Mouse (Mus musculus) limb, embryonic 12.5 days (tissue): ENCODE data around the gene Gadl1. TPM values are rescaled to one million over a fixed set of nuclear protein-coding genes. Genes with fewer than 3 reads are reported as not detected.

Experiments
- ATAC-seq: fragments of 200-750 bp; cut with Nextera tagmentation; 2 replicates; pipeline ENCODE4 v1.8.0; 2017; ENCODE audit warnings: low read depth, moderate TSS enrichment; ENCODE audit not compliant: insufficient number of reproducible peaks, insufficient read depth, low FRiP score, low TSS enrichment
- H3K27ac ChIP-seq: fragments of 300-500 bp; sonication (generic); 2 replicates; pipeline ENCODE4 v1.5.1; 2016; ENCODE audit warnings: mild to moderate bottlenecking, moderate library complexity
- H3K27me3 ChIP-seq: fragments of 300-500 bp; sonication (generic); 2 replicates; pipeline ENCODE4 v1.6.1; 2016; ENCODE audit warnings: mild to moderate bottlenecking, moderate library complexity
- H3K36me3 ChIP-seq: fragments of 300-500 bp; sonication (generic); 2 replicates; pipeline ENCODE4 v1.6.1; 2016; ENCODE audit warnings: mild to moderate bottlenecking, moderate library complexity
- H3K4me1 ChIP-seq: fragments of 300-500 bp; sonication (generic); replicated peaks from 2 replicates; pipeline ENCODE4 v1.6.1; 2016
- H3K4me2 ChIP-seq: fragments of 300-500 bp; sonication (generic); 2 replicates; pipeline ENCODE4 v1.6.1; 2016; ENCODE audit warnings: mild to moderate bottlenecking, moderate library complexity
- H3K4me3 ChIP-seq: fragments of 300-500 bp; sonication (generic); replicated peaks from 2 replicates; pipeline ENCODE4 v1.5.1; 2016; ENCODE audit warnings: mild to moderate bottlenecking
- H3K9ac ChIP-seq: fragments of 300-500 bp; sonication (generic); replicated peaks from 2 replicates; pipeline ENCODE4 v1.6.1; 2016; ENCODE audit warnings: mild to moderate bottlenecking, moderate library complexity
- H3K9me3 ChIP-seq: fragments of 300-500 bp; sonication (generic); 2 replicates; pipeline ENCODE4 v1.6.1; 2016; ENCODE audit warnings: mild to moderate bottlenecking, moderate library complexity
- WGBS: fragments of 180-500 bp; shearing (Covaris S2); methylation state at CpG from one replicate; pipeline ENCODE4 v1.1.7; 2016; 5-methylcytosine and 5-hydroxymethylcytosine counted together
- polyA plus RNA-seq: library from polyadenylated mRNA; unstranded; fragments of >200 nt; fragmentation: Nextera tagmentation; extraction: Ambion mirVana; gene quantifications from 2 replicates; pipeline ENCODE4 v1.2.1, GENCODE M21; 2016

The Gadl1 gene
- polyA plus RNA-seq, 1 experiment from 2014 or later, result 0.40 TPM

GRCm38 (mm10) chr9:116104770-116105169 lies 195.5 kb downstream of the Gadl1 start:
- Histone ChIP-seq H3K9ac (no peak overlapping the region), H3K36me3 (peaks cover 92% of the 10 kb centered on the region), H3K9me3 (no peaks in the 10 kb centered on the region), H3K4me3 (no peak overlapping the region), H3K27ac (no peak overlapping the region), H3K4me1 (peaks cover 10% of the 10 kb centered on the region), H3K27me3 (no peaks in the 10 kb centered on the region), H3K4me2 (no peak overlapping the region)
- no peak for ATAC-seq
- WGBS, result 92% methylated on average over 17 of the region's 17 CpGs

DNA sequence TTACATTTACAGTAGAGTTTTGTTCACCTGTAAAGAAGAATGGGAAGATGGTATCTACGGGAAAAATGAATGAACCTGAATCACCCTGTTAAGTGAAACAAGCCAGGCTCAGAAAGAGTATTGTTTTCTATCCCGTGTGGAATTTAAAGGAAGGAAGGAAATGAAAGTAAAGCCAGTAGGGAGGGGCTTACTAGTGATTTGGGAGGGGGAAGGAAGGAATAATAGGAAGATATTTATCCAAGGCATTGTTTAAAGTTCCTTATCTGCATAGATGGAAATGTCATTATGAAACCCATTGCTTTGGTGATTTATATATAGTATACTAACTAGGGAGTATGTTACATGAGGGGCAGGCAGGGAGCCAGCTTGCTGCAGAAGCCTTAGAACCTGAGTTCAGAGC lies 199.5 kb downstream of the Gadl1 start:
- no peaks in the 10 kb centered on the region for H3K9me3 ChIP-seq
- H3K4me1 ChIP-seq, result 0 out of 2 replicates have a peak, but pooled peaks cover 2% of the 10 kb centered on the region
- no peaks in the 10 kb centered on the region for H3K27me3 ChIP-seq
- peaks cover 72% of the 10 kb centered on the region for H3K36me3 ChIP-seq
- WGBS, result 84% methylated on average over 2 of the region's 2 CpGs
- H3K4me3 ChIP-seq, result no peak overlapping the region
- no peak overlapping the region for H3K9ac ChIP-seq
- no peak for ATAC-seq
- H3K4me2 ChIP-seq, result no peak overlapping the region
- no peak overlapping the region for H3K27ac ChIP-seq

- WGBS, result 89% methylated on average over 9 of the region's 9 CpGs
- Histone ChIP-seq H3K36me3 (peaks cover 48% of the 10 kb centered on the region), H3K4me2 (no peak overlapping the region), H3K27ac (no peak overlapping the region), H3K9me3 (no peaks in the 10 kb centered on the region), H3K9ac (no peak overlapping the region), H3K27me3 (no peaks in the 10 kb centered on the region), H3K4me3 (no peak overlapping the region), H3K4me1 (peaks cover 18% of the 10 kb centered on the region)
- ATAC-seq, result no peak
Observed at GRCm38 (mm10) chr9:116111149-116111970, 202.1 kb downstream of the Gadl1 start.

DNA sequence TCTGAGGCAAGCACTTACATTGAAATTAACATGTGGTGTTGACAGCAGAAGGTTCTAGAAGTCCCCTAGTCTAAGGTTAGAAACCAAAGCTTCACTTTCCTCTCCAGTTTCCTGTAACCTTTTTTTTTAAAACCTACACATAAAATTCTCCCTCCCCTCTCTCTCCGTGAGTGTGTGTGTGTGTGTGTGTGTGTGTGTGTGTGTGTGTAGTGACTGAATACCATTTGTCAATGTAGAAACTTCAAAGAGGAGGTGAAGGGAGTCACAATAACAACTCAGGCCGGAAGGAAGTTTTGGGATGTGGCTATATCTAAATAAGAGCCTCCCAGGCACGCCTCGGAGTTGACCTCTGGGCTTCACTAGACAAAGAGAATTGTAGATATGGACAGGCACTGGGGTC lies 205.1 kb downstream of the Gadl1 start:
- Histone ChIP-seq H3K9ac (no peak overlapping the region), H3K27me3 (no peaks in the 10 kb centered on the region), H3K4me1 (peaks cover 28% of the 10 kb centered on the region), H3K27ac (no peak overlapping the region), H3K4me3 (no peak overlapping the region), H3K4me2 (no peak overlapping the region), H3K36me3 (peaks cover 43% of the 10 kb centered on the region), H3K9me3 (no peaks in the 10 kb centered on the region)
- WGBS, result 58% methylated on average over 4 of the region's 4 CpGs
- no peak for ATAC-seq

- no peak overlapping the region; the same call in 1 of the 2 replicates for H3K27ac ChIP-seq
- H3K27me3 ChIP-seq, result no peaks in the 10 kb centered on the region
- H3K9ac ChIP-seq, result no peak overlapping the region
- peaks cover 28% of the 10 kb centered on the region for H3K4me1 ChIP-seq
- no peak overlapping the region for H3K4me2 ChIP-seq
- peaks cover 40% of the 10 kb centered on the region for H3K36me3 ChIP-seq
- H3K4me3 ChIP-seq, result no peak overlapping the region
- 95% methylated on average over 7 of the region's 7 CpGs for WGBS
- ATAC-seq, result no peak
- no peaks in the 10 kb centered on the region for H3K9me3 ChIP-seq
Observed at GRCm38 (mm10) chr9:116115875-116116274, 206.6 kb downstream of the Gadl1 start.

DNA sequence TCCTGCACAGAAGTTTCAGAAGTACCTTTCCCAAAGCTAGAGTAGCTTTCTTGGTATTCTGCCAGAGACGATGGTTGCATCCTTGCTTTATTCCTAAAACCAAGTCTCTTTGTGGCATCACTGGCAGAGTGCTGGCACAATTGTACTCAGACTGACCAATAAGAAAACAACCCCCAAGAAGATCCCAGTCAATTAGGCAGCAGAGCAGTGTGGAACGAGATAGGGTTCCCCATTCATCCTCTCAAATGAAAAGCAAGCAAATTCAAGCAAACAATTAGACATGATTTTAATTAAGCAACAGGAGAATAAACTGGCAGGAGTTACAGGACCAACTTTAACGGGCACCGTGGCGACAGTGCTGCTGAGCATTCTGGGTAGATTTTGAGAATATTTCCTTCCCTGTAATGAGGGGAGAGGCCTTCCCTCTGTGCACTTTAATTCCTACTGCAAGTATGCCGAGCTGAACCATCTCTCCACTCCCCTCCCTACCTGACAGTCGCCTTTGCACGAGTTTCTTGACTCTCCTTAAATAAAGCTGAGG lies 209.1 kb downstream of the Gadl1 start:
- H3K27me3 ChIP-seq, result no peaks in the 10 kb centered on the region
- 62% methylated on average over 8 of the region's 8 CpGs for WGBS
- peaks cover 44% of the 10 kb centered on the region for H3K4me1 ChIP-seq
- H3K4me2 ChIP-seq, result no peak overlapping the region
- no peak overlapping the region for H3K4me3 ChIP-seq
- peaks cover 50% of the 10 kb centered on the region for H3K36me3 ChIP-seq
- H3K27ac ChIP-seq, result no peak overlapping the region
- ATAC-seq, result no peak
- no peak overlapping the region for H3K9ac ChIP-seq
- no peaks in the 10 kb centered on the region for H3K9me3 ChIP-seq

GRCm38 (mm10) chr9:116119990-116120389 lies 210.7 kb downstream of the Gadl1 start:
- no peak for ATAC-seq
- Histone ChIP-seq H3K4me3 (no peak overlapping the region), H3K9me3 (no peaks in the 10 kb centered on the region), H3K4me1 (peaks cover 38% of the 10 kb centered on the region), H3K27me3 (no peaks in the 10 kb centered on the region), H3K4me2 (no peak overlapping the region), H3K36me3 (peaks cover 62% of the 10 kb centered on the region), H3K27ac (no peak overlapping the region), H3K9ac (no peak overlapping the region)
- WGBS, result 83% methylated on average over 7 of the region's 7 CpGs

DNA sequence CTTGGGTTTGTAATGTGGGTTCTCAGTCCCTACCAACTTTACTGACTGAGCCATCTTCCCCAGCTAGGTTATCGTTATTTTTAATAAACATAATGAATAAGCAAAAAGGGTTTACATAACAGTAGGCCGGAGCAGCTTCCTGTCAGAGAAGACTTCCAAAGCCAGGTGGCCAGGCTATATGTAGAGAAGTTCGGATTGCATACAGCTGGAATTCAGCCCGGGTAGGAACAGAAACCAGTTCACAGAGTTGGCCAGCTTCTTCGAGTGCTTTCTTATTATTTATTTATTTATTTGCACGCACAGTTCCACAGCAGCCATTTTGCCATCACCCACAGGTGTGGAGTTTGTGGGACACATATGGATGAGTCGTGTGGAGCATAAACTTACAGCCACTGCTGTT lies 212.2 kb downstream of the Gadl1 start:
- Histone ChIP-seq H3K36me3 (peaks cover 74% of the 10 kb centered on the region), H3K4me1 (peaks cover 33% of the 10 kb centered on the region)
- WGBS, result 75% methylated on average over 7 of the region's 7 CpGs

DNA sequence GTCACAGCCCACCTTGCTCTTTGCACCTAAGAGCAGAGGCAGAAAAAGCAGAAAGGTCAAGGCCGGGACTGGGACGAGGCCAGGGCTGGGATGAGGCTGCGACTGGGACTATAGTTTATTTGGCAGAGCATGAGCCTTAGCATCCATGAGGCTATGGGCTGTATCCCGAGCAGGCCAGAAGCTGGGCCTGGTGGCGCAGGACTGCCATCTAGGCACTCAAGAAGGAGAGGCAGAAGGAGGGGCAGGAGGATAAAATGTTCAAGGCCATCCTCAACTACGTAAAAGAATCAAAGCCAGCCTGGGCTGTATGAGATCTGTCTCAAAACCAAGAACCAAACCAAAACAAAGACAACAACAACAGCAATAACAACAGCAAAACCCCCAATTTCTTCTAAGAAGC lies 213.3 kb downstream of the Gadl1 start:
- H3K4me3 ChIP-seq, result no peak overlapping the region
- H3K36me3 ChIP-seq, result peaks cover 80% of the 10 kb centered on the region
- H3K27ac ChIP-seq, result peak overlapping the region; percentile 80
- H3K27me3 ChIP-seq, result no peaks in the 10 kb centered on the region
- H3K4me1 ChIP-seq, result peaks cover 34% of the 10 kb centered on the region
- ATAC-seq, result peak; percentile 35; the same call in 1 of the 2 replicates
- H3K9ac ChIP-seq, result no peak overlapping the region
- H3K4me2 ChIP-seq, result no peak overlapping the region
- H3K9me3 ChIP-seq, result no peaks in the 10 kb centered on the region
- WGBS, result 75% methylated on average over 6 of the region's 6 CpGs

More for the DNA sequence above, 212.2 kb downstream of the Gadl1 start:
- no peaks in the 10 kb centered on the region for H3K9me3 ChIP-seq
- no peak overlapping the region for H3K4me2 ChIP-seq
- H3K4me3 ChIP-seq, result no peak overlapping the region
- H3K27ac ChIP-seq, result peak overlapping the region; percentile 80; the same call in 1 of the 2 replicates
- H3K9ac ChIP-seq, result no peak overlapping the region
- ATAC-seq, result no peak
- no peaks in the 10 kb centered on the region for H3K27me3 ChIP-seq

DNA sequence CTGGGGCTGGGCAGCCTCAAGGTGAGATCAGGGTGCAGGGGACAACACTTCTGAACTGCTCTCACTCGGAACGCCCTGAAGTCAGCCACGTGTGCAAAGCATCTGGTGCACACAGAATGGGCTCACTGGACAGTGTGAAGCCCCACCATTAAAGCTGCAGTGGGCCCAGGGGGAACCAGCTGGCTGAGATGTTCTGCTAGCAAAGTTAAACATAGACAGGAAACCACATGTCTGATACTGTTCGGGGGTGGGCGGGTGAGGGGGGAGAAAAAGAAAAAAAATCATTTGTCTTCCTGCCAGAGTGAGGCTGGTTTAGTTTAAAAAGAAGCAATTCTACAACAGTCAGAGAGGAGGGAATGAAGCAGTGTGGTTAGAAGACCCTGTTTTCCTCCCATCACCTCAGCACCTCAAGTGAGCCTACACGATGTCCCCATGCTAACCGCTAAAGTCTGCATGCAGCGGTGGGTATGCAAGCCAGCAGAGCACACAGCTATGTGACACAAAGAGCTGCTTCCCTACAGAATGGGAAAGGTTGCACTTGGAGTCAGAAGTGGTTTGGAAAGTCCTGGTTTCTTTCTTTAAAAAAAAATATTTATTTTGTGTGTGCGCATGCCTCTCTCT lies 213.8 kb downstream of the Gadl1 start:
- Histone ChIP-seq H3K9me3 (no peaks in the 10 kb centered on the region), H3K36me3 (peaks cover 80% of the 10 kb centered on the region), H3K27me3 (no peaks in the 10 kb centered on the region), H3K4me2 (no peak overlapping the region), H3K27ac (peak overlapping the region; percentile 80), H3K9ac (no peak overlapping the region), H3K4me1 (peaks cover 34% of the 10 kb centered on the region), H3K4me3 (no peak overlapping the region)
- WGBS, result 41% methylated on average over 9 of the region's 9 CpGs
- ATAC-seq, result peak; percentile 66; the same call in 1 of the 2 replicates
